Mouse (Mus musculus) embryo, embryonic 10 days (tissue): Measurements from ENCODE around the gene Mta1.

Source experiments
- DNase-seq: peaks from one replicate; pipeline ENCODE4 v3.0.0-alpha.2; 2015; ENCODE audit warnings: low spot score

Mta1 gene

DNA sequence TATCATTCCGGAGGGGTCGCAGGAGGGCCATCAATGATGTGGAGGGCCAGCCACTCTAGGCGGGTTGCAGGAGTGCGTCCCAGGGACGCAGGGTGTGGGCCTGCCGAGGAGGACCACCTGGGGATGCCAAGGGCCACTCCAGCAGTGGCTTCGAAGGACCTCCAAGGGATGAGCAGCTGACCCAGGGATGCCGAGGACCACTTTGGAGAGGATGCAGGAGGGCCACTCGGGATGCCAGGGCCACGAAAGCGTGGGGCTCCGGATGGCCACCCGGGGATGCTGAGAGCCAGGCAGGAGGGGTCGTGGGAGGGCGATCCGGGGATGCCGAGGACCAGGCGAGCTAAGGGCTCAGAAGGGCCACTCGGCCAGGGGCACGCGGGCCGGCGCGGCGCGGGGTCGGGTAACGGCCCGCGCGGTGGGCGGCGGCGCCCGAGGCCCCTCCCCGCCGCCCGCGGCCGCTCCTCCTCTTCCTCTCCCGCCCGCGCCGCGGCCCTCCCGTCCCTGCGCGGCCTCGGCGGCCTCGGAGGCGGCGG lies at the start of gene Mta1:
Gene Mta1, plus strand, starts transcription at position 530 of the 533 bp plus-strand sequence.
- DNase-seq = peak; percentile 80

DNA sequence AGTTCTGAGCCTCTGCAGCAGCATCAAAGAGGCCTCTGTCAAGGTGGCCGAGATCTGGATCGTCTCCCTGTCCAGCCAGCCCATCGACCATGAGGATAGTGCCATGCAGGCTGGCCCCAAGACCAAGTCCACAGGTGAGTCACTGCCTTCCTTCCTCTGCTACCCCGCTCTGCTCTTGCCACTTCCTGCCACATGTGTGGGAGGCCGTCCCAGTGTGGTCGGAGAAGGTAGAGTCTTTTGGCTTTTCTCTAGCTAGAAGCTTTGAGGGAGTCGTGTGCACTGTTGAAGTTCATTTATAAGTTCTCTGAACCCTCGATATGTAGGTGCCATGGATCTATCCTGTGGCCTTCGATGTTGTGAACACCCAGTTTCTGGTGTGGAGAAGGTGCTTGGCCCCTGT lies 48.2 kb upstream of the Mta1 start:
- DNase-seq = no peak

DNA sequence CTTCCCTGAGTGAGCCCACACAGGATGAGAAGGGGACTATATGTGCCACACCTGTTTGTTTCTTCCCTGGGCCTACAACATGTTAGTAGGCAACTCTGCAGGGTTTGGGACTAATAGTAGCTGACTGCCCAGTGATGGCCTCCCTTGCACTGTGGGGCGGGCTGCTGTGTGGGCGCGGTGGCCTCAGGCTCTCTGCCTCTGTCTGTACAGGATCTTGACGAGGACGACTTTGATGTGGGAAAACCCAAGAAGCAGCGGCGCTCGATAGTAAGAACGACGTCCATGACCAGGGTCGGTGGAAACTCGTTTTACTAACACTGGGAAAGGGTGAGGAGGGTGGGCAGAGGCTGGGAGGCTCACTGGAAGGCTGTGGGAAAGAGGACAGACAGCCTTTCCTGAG lies 47.4 kb upstream of the Mta1 start:
- no peak for DNase-seq

DNA sequence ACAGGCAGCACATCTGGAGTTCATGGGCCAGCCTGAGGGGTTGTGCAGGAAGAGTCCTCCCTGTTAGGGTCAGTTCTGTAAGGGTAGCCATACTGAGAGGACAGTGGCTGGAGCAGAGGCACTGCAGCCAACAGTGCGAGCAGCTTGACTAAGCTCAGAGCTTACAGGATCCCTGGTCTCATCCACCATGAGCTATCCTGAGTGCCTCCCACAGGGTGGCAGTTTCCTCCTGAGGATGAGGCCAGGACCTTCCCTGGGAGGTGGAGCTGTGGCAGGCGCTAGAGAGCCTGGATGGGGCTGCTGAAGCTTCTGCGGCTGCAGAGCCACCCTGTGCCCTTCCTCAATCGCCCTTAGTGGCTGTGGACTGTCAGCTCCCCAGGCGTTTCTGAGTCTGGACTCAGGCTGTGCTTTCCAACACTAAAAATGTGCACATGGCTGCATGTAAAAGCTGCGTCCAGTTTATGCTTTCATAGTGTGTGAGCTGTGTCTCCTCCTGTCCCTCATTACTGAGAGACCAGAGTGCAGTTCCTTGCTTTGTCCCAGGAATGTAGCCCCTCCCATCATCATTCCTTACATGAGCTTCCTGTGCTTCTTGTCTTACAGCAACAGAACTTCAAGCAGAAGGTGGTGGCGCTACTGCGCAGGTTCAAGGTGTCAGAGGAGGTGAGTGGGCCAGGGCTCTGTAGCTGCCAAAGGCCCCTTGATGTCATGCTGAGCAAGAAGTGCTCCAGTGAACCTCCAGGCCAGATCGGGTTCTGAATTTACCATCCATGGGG lies 46.3 kb upstream of the Mta1 start:
- peak; percentile 62 for DNase-seq

DNA sequence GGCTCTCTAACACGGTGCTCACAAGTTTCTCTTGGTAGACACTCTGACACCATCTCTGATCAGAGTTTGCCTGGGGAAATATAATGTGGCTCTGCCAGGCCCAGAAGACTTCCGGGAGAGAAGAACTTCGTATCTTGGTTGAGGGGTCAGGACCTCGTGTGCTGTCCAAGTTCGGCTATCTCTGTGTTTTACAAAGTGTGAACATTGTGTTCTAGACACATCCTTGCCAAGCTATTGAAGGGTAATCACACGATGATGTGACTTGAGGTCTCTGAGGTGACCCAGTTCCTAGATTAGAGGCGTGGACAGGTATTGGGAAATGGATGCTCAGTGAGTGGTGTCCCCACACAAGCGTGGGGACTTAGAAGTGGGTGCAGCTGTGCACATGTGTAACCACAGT lies 42.0 kb upstream of the Mta1 start:
- no peak for DNase-seq

DNA sequence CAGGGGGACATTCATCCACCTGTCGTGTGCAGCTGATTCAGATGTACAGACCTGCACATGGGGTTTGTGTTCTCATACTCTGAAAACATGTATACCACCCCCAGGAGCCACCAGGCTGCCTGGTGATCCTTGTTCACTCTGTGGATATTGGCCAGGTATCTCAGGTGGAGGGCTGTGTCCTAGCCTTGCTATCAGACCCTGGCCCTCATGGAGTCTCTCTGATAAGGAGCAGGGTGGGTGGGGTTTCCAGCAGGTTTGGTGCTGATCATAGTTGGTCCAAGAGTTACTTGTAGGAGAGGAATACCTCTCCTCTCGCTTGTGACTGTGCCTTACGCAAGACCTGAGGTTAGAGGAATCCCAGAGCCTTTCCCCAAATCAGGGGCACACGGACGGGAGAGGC lies 37.9 kb upstream of the Mta1 start:
- no peak for DNase-seq

DNA sequence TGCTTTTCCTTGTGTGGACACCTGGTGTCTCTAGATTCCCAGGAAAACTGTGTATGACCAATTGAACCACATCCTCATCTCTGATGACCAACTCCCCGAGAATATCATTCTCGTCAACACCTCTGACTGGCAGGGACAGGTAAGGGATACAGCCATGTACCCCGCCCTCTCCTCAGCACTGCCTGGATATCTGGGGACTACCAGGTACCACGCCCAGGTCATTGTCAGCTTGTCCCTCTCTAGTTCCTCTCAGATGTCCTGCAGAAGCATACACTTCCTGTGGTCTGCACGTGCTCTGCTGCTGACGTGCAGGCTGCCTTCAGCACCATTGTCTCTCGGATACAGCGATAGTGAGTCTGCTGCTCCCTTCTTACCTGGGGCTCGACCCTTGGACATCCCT lies 36.5 kb upstream of the Mta1 start:
- DNase-seq = no peak

DNA sequence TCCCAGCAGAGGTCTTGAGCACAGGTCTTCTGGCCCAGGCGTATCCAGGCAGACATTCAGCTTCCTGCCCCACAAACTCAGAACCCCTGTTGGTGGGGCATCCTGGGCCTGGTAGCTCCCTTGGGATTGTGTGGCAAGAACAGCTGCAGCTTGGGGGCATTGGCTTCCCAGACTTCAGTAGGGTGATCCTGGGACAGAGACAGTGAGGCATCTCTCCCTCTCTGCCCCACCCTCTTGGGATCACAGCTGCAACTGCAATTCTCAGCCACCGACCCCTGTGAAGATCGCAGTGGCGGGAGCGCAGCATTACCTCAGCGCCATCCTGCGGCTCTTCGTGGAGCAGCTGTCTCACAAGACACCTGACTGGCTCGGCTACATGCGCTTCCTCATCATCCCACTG lies 35.9 kb upstream of the Mta1 start:
- no peak for DNase-seq

DNA sequence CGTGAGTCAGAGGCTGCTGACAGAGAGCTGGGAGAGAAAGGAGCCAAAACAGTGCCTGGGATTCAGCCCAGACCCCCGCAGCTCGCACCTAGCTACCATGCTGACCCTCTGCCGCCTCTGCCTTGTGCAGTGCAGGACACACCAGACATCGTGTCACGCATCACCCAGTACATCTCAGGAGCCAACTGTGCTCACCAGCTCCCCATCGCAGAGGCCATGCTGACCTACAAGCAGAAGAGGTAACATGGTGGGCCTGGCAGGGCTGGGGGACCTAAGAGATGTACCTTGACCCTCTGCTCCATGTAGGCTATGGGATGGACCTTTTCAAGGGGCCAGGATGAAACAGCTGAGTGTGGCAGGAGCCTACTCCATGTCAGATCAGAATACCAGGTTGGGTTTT lies 34.4 kb upstream of the Mta1 start:
- DNase-seq = no peak

DNA sequence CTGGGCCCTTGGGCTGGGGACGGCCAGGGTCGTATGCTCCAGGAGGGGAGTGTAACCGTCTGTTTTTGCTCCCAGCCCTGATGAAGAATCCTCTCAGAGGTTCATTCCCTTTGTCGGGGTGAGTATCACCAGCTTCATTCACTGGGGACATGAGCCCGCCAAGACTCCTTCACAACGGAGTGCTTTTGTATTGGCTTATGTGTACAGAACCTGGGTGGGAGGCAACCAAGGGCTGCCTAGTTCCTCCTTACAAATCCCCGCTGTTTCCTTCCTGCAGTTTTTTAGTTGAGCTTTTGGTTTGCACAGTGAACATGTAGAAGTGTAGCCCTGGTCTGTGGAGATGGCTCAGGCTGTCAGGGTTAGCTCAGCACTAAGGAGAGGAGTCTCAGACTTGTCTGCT lies 30.1 kb upstream of the Mta1 start:
- DNase-seq = no peak

DNA sequence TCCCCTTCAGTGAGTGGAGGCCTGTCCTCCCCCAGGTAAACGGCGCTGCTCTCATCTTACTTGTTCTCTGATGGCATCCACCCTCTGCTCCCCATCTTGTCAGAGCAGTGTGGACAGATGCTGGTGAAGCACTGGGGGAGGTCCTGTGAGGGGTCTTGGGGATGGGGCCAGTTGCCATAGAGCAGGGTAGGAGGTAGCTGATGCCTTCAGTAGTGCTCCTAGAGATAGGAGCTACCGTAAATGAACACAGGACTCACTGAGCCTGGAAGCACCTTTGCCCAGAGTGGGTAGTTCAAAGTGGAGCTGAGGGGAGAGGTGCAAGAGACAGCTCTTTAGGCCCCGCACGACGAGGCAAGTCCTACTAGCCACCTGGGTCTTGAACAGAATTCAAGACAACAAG lies 28.7 kb upstream of the Mta1 start:
- no peak for DNase-seq

DNA sequence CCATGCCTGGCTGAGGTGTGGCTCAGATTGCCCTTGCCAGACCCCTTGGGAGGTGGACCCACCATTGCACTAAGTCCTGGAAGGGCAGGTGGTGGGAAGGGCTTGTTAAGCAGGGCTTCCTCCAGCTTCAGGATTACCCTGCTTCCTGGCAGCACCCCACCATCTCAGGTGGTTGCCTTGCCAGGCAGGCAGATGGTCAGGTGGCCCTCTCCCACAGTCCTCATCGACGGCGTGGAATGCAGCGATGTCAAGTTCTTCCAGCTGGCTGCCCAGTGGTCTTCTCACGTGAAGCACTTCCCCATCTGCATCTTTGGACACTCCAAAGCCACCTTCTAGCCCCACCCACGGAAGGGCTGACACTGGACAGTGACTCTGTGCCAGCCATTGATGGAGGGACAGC lies 26.8 kb upstream of the Mta1 start:
- no peak for DNase-seq

DNA sequence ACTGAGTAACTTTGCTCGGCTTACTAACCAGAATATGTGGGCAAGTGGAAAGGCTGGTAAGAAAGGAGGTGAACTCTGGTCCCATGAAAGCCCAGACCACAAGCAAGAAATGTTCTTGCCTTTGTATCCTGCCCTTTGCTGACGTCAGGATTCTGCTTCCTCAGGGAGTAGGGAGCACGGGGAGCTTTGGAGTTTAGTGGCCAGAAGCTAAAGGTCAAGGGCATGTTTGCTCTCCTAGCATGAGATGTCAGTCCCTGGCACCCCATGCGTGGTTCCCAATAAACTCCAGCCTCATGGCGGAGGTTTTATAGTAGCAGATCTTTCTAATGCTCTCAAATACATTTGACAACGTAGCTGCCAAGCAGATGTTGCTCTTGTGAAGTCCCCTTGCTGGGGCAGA lies 26.3 kb upstream of the Mta1 start:
- DNase-seq = no peak

DNA sequence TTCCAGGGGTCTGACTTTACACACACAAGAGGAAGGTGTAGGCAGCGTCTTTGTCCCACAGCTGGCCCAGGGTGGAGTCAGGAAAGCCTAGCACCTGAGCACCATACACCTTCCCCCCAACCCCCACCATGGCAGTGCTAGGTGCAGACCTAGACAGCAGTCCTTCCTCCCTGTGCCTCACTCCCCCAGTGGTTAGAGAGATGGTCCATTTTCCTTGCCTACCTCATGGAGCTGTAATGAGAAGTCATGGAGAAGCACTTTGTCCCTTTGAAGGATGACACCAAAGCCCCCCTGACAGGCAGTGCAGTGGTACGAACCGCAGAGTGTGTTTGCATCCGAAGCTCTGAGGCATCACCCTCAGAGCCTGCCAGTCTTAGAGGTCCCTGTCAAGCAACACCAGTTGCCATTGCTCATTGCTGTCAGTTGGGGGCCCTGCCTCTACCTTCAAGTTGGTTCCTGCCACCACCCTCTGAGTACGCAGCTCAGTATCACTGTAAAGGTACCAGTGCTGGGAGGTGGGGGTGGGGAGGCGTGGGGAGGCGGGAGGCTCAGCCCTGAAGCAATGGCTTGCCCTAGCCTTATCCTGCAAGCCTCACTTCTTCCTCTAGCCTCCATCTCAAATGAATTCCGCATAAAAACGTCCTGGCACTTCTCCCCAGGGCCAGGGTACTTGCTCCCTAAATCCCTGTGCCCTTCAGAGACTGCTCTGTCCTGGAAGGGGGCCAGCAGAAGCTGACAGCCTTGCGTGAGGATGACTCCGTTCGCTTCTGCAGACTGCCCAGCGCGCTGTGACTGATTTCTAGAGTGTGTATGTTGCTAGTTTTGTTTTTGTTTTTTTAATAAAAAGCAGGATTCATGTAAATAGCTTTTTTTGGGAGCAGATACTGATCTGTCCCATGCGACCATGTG lies 24.4 kb upstream of the Mta1 start:
- peak; percentile 49 for DNase-seq

DNA sequence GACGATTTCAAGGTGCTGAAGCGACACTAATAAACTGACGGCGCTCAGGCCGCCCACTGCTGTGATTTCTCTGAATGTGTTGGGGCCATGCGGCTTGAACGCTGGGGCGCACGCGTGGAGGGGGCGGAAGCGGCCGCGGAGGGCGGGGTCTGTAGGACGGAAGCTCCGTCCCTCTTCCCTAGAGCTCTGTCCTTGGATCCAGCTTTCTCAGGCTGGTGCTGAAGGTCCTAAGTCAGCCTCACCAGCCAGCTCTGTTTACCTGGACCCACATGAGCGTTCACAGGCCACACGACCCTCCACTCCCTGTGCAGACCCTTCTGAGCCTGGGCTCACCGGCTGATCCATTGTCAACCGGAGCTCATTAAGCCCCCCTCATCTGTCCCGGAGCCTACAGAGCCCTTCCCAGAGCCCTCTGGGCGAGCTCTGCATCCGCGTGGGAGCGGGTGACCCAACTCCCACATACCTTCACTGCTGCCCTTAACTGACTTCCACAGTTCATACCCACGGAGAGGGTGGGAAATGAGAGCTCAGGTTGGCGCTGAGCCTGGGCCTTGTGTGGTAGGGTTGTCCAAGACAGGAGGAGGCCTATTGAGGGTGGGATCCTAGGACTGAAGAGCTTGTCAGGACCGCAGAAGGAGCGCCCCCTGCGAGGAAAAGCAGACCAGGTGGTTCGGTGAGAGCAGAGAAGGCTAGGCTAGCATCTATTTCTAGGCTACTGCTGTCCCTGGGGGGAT lies 23.6 kb upstream of the Mta1 start, which contains the start of gene Tex22:
Gene Tex22, plus strand, starts transcription at position 174 of the 734 bp plus-strand sequence.
- DNase-seq = peak; percentile 88

DNA sequence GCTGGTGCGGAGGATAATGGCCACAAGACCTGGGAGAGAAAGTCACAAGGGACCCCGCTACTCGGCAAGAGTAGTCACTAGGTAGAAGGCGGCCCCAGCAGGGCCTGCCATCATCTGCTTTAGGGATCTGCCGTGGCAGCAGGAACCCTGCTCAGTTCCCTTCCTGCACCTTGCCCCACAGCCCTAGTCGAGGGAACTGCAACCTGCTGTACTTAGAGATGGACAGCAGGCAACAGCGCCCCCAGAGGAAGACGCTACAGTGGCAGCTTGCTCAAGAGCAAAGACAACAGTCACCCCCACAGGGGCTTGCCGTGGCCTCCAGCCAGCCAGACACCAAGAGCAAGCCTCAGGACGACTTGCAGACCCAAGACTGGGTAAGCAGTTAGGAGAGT lies 23.0 kb upstream of the Mta1 start:
- peak; percentile 94 for DNase-seq

DNA sequence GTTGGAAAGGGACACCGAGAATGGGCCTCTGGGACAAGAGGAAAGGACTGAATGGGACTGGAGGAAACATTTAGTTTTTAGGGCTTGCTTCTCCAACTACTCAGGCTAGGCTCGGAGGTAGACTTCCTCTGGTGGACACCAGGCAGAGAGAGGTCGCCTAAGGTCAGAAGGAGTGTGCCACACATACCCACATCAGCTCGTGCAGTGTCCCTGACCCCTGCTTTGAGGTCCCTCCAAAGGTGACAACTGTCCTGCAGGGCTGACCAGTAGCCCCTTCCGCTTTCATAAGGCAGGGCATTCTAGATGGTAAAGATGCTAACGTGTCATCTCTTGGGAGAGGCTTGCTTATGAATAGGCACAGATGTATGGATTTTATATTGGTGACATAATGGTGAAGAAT lies 22.6 kb upstream of the Mta1 start:
- DNase-seq = no peak

DNA sequence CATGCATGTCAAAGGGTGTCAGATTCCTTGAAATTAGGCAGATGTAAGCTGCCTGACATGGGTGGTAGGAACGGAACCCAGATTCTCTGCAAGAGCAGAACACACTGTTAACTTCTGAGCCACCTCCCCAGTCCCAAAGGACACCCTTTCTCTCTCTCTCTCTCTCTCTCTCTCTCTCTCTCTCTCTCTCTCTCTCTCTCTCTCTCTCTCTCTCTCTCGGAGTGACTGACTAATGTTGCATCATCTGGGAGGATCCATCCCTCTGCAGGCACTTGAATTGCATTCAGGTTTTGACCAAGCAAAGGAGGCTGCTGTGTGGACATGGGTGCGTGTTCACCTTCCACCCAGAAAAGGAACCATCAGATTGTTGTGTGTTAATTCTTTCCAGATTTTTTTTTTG lies 10.8 kb upstream of the Mta1 start:
- DNase-seq = no peak

DNA sequence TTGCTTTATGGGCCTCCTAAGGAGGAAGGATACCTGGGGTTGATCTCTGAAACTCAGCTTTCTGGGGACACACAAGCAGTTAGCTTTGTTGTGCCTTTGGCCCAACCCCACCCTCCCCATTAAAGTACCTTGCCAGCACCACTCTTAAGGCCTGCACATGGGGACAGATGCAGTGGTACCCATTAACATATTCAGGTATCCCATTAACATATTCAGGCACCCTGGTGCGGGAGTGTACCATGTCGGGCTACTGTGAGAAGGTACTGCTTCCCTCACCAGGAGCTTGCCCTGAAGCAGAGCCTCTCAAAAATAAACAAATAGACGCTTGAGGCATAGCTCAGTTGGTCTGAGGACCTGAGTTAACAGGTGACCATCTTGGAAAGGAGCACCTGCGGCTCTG lies 10.1 kb upstream of the Mta1 start:
- DNase-seq = no peak

DNA sequence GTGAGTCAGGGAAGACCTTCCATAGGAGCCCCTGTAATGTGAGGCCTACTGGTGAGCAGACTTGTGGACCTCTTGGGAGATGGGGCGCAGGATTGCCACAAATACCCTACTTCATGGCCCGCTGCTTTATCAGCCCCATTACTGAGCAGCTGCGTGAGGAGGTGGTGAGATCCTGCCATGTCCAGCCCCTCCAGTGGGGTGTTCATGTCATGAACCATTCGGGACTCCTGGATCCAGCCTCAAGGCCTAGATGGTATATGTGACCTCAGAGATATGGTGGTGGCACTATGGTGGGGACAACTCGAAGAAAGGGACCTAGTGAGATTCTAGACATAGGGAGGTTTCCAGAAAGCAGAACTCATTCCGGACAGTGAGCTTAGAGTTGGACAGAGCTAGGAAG lies 9.0 kb upstream of the Mta1 start:
- DNase-seq = no peak

DNA sequence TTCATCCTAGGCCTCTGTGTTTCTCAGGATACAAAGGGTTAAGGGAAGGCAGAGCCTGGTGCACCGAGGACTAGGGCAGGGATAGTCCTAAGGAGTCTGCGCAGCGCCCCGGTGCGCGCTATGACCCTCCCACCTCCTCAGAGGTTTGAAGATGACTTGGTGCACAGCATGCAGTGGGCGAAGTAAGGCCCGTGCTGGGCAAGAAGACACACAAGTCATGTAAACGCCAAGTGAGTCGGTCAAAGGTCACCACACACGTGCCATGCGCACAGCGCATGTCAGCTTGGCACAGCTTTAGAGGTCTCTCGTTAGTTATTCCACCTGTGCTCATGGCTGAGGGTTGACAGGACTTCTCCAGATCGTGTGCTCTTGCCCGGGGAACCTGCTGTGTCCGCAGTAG lies 8.0 kb upstream of the Mta1 start:
- DNase-seq = no peak

DNA sequence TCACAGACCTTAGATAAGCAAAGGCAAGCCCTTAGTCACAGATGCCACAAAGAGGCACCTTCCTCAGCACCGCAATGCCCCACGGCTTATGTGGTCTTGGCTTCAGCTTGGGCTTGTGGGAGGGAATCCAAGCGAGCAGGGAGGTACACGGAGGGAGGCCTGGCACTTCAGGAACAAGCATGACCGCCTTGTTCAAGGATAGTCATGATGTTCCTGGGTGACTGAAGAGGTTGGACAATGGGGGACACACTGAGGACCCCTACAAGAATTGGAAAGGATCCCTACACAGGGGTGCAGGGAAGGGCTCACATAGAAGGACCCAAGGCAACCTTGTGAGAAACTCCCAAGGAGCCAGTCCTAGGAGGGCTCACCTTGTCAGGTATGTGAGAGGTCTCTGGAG lies 1.0 kb upstream of the Mta1 start:
- DNase-seq = no peak
